Comparison of ENCODE assay signal across 9 mouse cellular contexts in the genomic region with DNA sequence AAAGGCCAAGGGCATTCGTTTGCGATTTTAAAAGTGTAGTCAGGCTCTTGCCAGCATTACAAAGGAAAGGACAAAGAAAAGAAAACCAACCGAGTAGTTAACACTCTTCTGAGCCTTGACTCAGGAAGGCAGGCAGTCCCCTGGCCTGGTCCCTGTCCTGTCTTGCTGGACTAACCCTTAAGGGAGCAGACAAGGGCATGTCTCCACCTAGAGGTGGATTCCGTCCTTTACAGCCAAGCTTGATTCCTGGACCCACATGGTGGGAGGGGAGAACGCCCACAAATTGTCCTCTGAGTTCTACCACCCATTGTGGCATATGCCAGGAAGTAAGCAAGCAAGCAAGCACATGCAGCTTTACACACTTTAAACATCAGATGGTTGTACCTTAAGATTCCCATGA. TPM values are rescaled to one million over a fixed set of nuclear protein-coding genes. Genes with fewer than 3 reads are reported as not detected.
DNase-seq lines count a peak whose midpoint lies in the region; ATAC-seq lines count a peak whose summit lies in the region.
"Had no signal": no experiment of that assay in that cellular context is flagged by ENCODE, and none has a peak within 500 bp of the region (broad histone marks: within the 10 kb centered on the region; RNA-seq: fewer than 3 reads in every experiment).

No protein-coding gene starts in this region.

- intact Hi-C loops in gastrocnemius, postnatal 14 days (cut with DNase I; ENCODE audit: low total_unique reads), result loop anchor here (5.0 kb wide), 1 partner anchor 48 kb away; no protein-coding TSS in a partner anchor
- intact Hi-C loops in left cerebral cortex, postnatal 14 days (cut with DNase I), result loop anchor here (5.0 kb wide), 1 partner anchor 43 kb away; no protein-coding TSS in a partner anchor

- no peak for ATAC-seq in forebrain, embryonic 12.5 days (ENCODE audit: low FRiP score)
- ATAC-seq in neural tube, embryonic 13.5 days (ENCODE audit: low read depth), result peak; percentile 61; the same call in 1 of the 2 replicates

- no peak overlapping the region for H3K4me3 ChIP-seq in forebrain, embryonic 10.5 days
- no peak overlapping the region for H3K4me3 ChIP-seq in forebrain, embryonic 12.5 days (replicated peaks)
- no peak overlapping the region for H3K4me3 ChIP-seq in neural tube, embryonic 13.5 days
- H3K4me3 ChIP-seq: heart, embryonic 15.5 days had no signal

- 30% methylated on average over 5 of the region's 5 CpGs for WGBS in forebrain, embryonic 10.5 days
- WGBS in forebrain, embryonic 12.5 days, result 24% methylated on average over 5 of the region's 5 CpGs
- 32% methylated on average over 5 of the region's 5 CpGs for WGBS in neural tube, embryonic 13.5 days

- H3K4me2 ChIP-seq in forebrain, embryonic 12.5 days, result no peak overlapping the region
- H3K4me2 ChIP-seq in neural tube, embryonic 13.5 days, result no peak overlapping the region
- H3K4me2 ChIP-seq: heart, embryonic 15.5 days had no signal

- no peak overlapping the region for H3K27ac ChIP-seq in forebrain, embryonic 10.5 days
- no peak overlapping the region for H3K27ac ChIP-seq in forebrain, embryonic 12.5 days
- H3K27ac ChIP-seq in neural tube, embryonic 13.5 days (replicated peaks), result no peak overlapping the region
- H3K27ac ChIP-seq: heart, embryonic 15.5 days had no signal

- H3K36me3 ChIP-seq in forebrain, embryonic 10.5 days (replicated peaks), result peaks cover 57% of the 10 kb centered on the region
- peaks cover 35% of the 10 kb centered on the region for H3K36me3 ChIP-seq in forebrain, embryonic 12.5 days (replicated peaks)
- peaks cover 68% of the 10 kb centered on the region for H3K36me3 ChIP-seq in neural tube, embryonic 13.5 days

- peak; percentile 18 for DNase-seq in forebrain, embryonic 10.5 days (ENCODE audit: extremely low spot score, low spot score)
- DNase-seq in 3T3-L1 (ENCODE audit: low read depth, low spot score), result peak; percentile 55
- peak; percentile 63 for DNase-seq in adrenal gland, postnatal 14 days
- peak; percentile 18 for DNase-seq in gastrocnemius, postnatal 14 days
- DNase-seq in left cerebral cortex, postnatal 14 days (ENCODE audit: low spot score in 2 of 2), result peak; percentile 25 to 40
- DNase-seq in ovary, postnatal 10 days (ENCODE audit: low spot score), result no peak

- H3K4me1 ChIP-seq in forebrain, embryonic 10.5 days, result no peaks in the 10 kb centered on the region
- no peaks in the 10 kb centered on the region for H3K4me1 ChIP-seq in forebrain, embryonic 12.5 days
- H3K4me1 ChIP-seq in neural tube, embryonic 13.5 days (replicated peaks), result no peaks in the 10 kb centered on the region
- H3K4me1 ChIP-seq: heart, embryonic 15.5 days had no signal

- no peaks in the 10 kb centered on the region for H3K9me3 ChIP-seq in forebrain, embryonic 10.5 days
- H3K9me3 ChIP-seq in forebrain, embryonic 12.5 days, result no peaks in the 10 kb centered on the region
- no peaks in the 10 kb centered on the region for H3K9me3 ChIP-seq in neural tube, embryonic 13.5 days
- H3K9me3 ChIP-seq: heart, embryonic 15.5 days had no signal

- no peak overlapping the region for H3K9ac ChIP-seq in forebrain, embryonic 12.5 days
- H3K9ac ChIP-seq in neural tube, embryonic 13.5 days, result no peak overlapping the region
- H3K9ac ChIP-seq: heart, embryonic 15.5 days had no signal

- no peaks in the 10 kb centered on the region for H3K27me3 ChIP-seq in forebrain, embryonic 10.5 days (ENCODE audit: poor library complexity, severe bottlenecking)
- H3K27me3 ChIP-seq in forebrain, embryonic 12.5 days, result no peaks in the 10 kb centered on the region
- H3K27me3 ChIP-seq in neural tube, embryonic 13.5 days, result no peaks in the 10 kb centered on the region
- H3K27me3 ChIP-seq: heart, embryonic 15.5 days had no signal

RNA-seq across cellular contexts. Expression of a gene that starts 38.0 kb away (rescaled TPM):
- polyA plus RNA-seq in forebrain, embryonic 10.5 days (2016; fragmentation: Nextera tagmentation; extraction: Ambion mirVana), result 0.33 and 0.53 TPM in 2 replicates
- polyA plus RNA-seq in forebrain, embryonic 12.5 days (2016; fragmentation: Nextera tagmentation; extraction: Ambion mirVana), result 0.29 TPM in 1 of 2 replicates, not detected in the other
- not detected in 2 replicates for total RNA-seq in adrenal gland, postnatal 14 days (2021)
- not detected for total RNA-seq in gastrocnemius, postnatal 14 days (2021)
- 1 to 10 TPM; 1.8 to 4.4 TPM for total RNA-seq in left cerebral cortex, postnatal 14 days (2021)
- polyA plus RNA-seq in neural tube, embryonic 13.5 days (2015; fragmentation: Nextera tagmentation; extraction: Ambion mirVana), result 0.13 and 0.50 TPM in 2 replicates

RNA-seq across cellular contexts. Expression of a gene that starts 59.4 kb away (rescaled TPM):
- polyA plus RNA-seq in forebrain, embryonic 10.5 days (2016; fragmentation: Nextera tagmentation; extraction: Ambion mirVana), result 12.1 and 12.9 TPM in 2 replicates
- polyA plus RNA-seq in forebrain, embryonic 12.5 days (2016; fragmentation: Nextera tagmentation; extraction: Ambion mirVana), result 11.0 and 11.4 TPM in 2 replicates
- 21.5 and 24.6 TPM in 2 replicates for total RNA-seq in adrenal gland, postnatal 14 days (2021)
- total RNA-seq in gastrocnemius, postnatal 14 days (2021), result 10 to 100 TPM in 1 of 2 experiments, 1 to 10 TPM in 1; 9.5 to 10.8 TPM
- total RNA-seq in left cerebral cortex, postnatal 14 days (2021), result 10 to 100 TPM; 19.7 to 23.4 TPM
- polyA plus RNA-seq in neural tube, embryonic 13.5 days (2015; fragmentation: Nextera tagmentation; extraction: Ambion mirVana), result 9.3 and 11.6 TPM in 2 replicates
